Mouse (Mus musculus): ENCODE measurements around the gene Wdr26. TPM values are rescaled to one million over a fixed set of nuclear protein-coding genes. Genes with fewer than 3 reads are reported as not detected.

Wdr26 gene
- polyA plus RNA-seq, 1 experiment from 2014 or later, result 137 TPM

DNA sequence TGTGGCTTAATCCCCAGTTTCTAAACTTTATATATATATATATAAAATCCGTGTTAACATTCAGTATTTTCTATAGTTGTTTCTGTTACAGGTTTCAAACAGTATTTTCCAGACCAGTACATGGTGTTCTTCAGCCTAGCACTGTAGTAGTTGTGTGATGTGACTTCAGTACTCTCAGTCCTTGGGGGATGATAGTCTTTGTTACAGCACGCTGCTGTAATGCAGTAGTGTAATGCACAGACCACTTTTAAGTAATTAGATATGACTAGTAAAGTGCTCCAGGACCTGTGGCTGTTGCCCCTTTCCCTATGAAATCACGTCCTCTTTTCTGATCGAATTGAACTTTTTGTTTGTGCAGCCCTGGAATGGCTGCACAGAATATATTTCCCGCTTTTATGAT lies 60.3 kb downstream of the Wdr26 start:
- WGBS (ENCODE audit: missing documents), result 32% methylated on average over 5 of the region's 5 CpGs
- H3K79me2 ChIP-seq (ENCODE audit: inconsistent target), result peaks cover 48% of the 10 kb centered on the region
- H3K4me3 ChIP-seq (ENCODE audit: inconsistent target), result peak overlapping the region; percentile 39
- no peak overlapping the region for H3K27ac ChIP-seq
- 0 out of 2 replicates have a peak, but pooled peaks cover under 1% of the 10 kb centered on the region for H3K36me3 ChIP-seq (ENCODE audit: inconsistent target)

DNA sequence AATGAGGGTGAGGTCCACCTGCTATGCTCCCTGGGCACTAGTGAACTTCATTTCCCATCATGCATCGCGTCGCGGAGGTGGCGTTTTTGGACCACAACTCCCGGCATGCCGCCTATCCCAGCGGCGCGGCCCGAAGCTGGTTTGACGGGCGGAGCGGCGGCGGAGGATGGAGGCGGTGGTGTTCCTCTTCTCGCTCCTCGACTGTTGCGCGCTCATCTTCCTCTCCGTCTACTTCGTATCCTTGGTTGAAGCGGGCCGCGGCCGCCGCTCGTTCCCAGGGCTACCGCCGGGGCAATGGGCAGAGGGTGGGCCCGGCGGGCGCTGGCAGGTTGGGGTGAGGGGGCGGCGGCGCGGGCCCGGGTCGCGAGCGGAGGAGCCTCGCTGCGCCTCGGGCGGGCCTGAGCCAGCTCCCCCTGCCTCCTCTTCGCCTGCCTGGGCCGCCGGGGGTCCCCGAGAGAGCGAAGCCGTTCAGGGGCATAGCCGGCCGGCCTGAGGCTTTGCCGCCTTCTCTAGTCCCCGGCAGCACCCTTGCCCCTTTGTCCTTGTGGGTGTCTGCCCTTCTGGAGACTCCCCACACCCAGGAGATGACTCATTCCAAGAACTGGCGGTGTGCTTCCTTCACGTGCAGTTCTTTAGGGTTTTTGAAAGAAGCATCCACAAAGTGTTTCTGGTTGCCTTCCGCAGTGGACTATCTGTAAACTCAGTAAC lies 60.8 kb downstream of the Wdr26 start:
- H3K4me3 ChIP-seq (ENCODE audit: inconsistent target), result peak overlapping the region; percentile 39
- no peaks in the 10 kb centered on the region for H3K36me3 ChIP-seq (ENCODE audit: inconsistent target)
- H3K27ac ChIP-seq, result no peak overlapping the region
- WGBS (ENCODE audit: missing documents), result under 1% methylated on average over 48 of the region's 59 CpGs
- peaks cover 51% of the 10 kb centered on the region for H3K79me2 ChIP-seq (ENCODE audit: inconsistent target)

DNA sequence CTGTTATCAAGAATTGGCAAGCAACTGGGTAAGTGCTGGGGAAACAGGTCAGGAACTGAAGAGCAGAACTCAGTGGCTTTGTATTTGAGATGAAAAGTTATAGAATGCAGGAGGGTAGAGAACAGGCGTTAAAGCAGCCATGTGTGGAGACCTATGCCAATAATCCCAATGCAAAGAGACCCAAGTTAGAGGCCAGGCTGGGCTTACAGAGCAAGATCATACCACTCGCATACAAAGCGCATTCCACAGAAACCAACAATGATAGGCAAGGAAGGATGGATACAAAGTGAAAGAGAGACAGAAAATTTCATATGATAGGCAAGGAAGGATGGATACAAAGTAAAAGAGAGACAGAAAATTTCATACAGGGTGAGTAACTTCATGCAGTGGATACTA lies 61.4 kb downstream of the Wdr26 start:
- Histone ChIP-seq H3K79me2 (ENCODE audit: inconsistent target) (peaks cover 51% of the 10 kb centered on the region), H3K4me3 (ENCODE audit: inconsistent target) (no peak overlapping the region), H3K36me3 (ENCODE audit: inconsistent target) (no peaks in the 10 kb centered on the region), H3K27ac (no peak overlapping the region)
- WGBS (ENCODE audit: missing documents), result 77% methylated on average over 3 of the region's 3 CpGs

DNA sequence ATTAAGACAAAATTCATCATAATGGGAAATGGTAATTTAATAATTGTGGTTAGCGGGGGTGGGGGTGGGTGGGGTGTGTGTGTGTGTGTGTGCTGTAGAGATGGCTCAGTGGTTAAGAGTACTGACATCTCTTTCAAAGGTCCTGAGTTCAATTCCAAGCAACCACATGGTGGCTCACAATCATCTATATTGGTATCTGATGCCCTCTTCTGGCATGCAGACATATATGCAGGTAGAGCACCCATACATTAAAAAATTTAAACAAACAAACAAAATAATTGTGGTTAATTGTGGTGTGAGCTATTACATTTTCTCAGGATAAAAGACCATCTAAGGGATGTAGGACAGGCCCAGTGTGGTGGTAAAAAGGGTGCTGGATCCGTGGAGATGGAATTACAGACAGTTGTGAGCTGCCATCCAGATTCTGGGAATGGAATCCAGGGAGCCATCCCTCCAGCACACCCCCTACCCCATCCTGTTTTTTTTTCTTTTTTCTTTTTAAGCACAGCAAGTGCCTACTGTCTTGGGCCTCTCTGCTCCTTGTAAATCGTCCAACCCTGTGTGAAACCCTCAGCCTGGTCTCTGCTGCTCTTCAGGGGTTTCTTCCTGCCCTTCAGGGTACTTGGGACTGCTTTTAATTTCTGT lies 62.3 kb downstream of the Wdr26 start:
- Histone ChIP-seq H3K79me2 (ENCODE audit: inconsistent target) (peaks cover 42% of the 10 kb centered on the region), H3K36me3 (ENCODE audit: inconsistent target) (no peaks in the 10 kb centered on the region), H3K4me3 (ENCODE audit: inconsistent target) (no peak overlapping the region), H3K27ac (no peak overlapping the region)
- 77% methylated on average over 3 of the region's 3 CpGs for WGBS (ENCODE audit: missing documents)

DNA sequence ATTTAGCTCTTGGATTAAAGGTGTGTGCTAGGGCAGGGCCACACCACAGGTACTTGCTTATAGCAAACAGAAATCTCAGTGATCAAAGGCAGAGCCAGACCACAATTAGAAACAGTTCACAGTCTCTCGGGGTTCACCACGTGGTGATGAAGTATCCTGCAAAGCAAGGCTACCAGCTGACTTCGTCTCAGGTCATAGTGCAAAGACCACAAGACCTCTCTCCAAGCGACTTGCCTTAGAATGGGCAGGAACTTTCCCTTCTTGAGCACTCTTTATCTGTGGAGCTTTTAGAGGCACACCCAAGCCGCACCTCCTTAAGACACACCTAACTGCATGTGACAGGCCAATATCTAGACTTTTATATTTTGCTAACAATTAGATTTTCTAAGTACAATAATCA lies 63.3 kb downstream of the Wdr26 start:
- H3K27ac ChIP-seq, result no peak overlapping the region
- H3K4me3 ChIP-seq (ENCODE audit: inconsistent target), result no peak overlapping the region
- no peaks in the 10 kb centered on the region for H3K36me3 ChIP-seq (ENCODE audit: inconsistent target)
- peaks cover 36% of the 10 kb centered on the region for H3K79me2 ChIP-seq (ENCODE audit: inconsistent target)
- WGBS (ENCODE audit: missing documents), result 88% methylated on average over 5 of the region's 5 CpGs

DNA sequence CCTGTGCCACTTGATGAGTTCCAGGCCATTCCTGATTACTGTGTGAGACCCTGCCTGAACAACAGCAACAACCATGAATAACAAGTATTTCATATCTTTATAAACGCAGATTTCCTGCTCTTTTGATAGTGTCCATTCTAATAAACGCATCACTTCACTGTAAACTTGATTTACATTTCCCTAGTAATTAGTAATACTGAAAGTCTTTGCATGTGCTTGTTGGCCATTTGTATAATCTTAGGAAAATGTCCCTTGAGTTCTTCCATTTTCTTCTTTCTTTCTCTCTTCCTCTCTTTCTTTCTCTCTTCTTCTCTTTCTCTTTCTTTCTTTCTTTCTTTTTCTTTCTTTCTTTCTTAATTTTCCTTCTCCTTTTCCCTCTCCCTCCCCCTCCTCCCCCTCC lies 65.6 kb downstream of the Wdr26 start:
- WGBS (ENCODE audit: missing documents), result 97% methylated on average over 2 of the region's 2 CpGs

DNA sequence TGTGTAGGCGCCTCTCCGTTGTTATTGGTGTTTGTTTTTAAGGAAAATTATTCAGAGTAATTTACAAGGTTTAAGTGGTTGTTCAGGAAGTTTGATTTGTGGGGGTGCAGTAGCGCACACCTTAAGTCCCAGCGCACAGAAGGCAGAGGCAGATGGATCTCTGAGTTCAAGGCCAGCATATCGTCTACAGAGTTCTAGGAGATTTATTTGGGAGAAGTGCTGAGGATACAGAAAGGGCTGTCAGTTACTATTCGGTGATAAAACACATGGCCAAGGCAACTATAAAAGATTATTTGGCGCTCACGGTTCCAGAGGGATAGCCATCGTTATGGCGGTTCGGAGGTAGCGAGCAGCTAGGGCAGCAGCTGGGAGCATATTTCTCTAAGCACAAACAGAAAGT lies 66.8 kb downstream of the Wdr26 start:
- H3K27ac ChIP-seq, result peak overlapping the region; percentile 55
- 13% methylated on average over 12 of the region's 12 CpGs for WGBS (ENCODE audit: missing documents)

More for the DNA sequence above, 65.6 kb downstream of the Wdr26 start:
- H3K4me3 ChIP-seq (ENCODE audit: inconsistent target), result no peak overlapping the region
- H3K27ac ChIP-seq, result no peak overlapping the region
- peaks cover 25% of the 10 kb centered on the region for H3K79me2 ChIP-seq (ENCODE audit: inconsistent target)
- H3K36me3 ChIP-seq (ENCODE audit: inconsistent target), result no peaks in the 10 kb centered on the region

DNA sequence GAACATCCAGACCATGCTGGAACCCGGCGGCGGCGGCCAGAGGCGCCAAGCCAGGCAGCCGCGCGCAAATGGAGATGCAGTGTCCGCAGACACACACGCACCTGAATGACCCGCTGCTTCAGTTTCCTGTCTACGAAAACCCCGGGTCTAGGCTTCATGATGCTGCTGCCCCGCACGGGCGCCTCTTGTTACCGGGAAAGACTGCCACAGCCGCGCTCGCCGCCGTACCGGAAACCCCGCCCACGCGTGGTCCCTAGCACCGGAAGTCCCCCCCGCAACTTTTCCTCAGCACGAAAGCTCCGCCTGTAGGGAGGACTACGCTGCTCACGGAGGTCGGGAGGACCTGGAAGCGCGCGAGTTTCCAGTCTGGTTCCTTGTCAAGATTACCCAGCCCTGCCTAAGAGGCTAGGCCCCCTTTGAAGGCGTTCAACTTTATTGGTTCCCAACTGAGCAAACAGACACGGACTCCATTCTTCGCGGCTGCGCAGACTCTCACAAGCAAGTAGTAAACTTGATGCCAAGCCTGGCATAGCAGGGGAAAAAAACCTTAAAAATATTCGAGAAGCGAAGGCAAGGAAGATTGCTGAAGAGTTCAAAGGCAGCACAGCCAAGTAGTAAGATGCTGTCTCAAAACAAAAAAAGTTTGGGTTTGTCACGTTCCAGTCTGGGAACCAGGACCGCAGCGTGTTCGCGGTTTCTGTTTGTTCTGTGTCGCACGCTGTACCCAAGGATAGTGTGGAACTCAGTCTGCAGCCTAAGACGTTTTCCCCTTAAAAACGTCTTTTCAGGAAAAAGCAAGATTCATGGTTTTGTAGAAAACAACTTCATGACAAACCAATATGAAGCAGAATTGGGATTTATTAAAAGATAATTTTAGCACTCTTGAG lies 67.6 kb downstream of the Wdr26 start, which contains the start of the genes Nvl and Cnih4:
Gene Nvl (minus strand): TSS at position 255 of the 887 bp plus-strand sequence.
Gene Cnih4 (plus strand): TSS at position 744 of the 887 bp plus-strand sequence.
- peak within 1 kb of the TSS; percentile 55 for H3K27ac ChIP-seq
- H3K36me3 ChIP-seq (ENCODE audit: inconsistent target), result peaks cover 19% of the 10 kb centered on the region
- peak within 1 kb of the TSS; percentile 66 for H3K4me3 ChIP-seq (ENCODE audit: inconsistent target)
- under 1% methylated on average over 52 of the region's 52 CpGs for WGBS (ENCODE audit: missing documents)
- peaks cover 25% of the 10 kb centered on the region for H3K79me2 ChIP-seq (ENCODE audit: inconsistent target)

More for the DNA sequence above, 66.8 kb downstream of the Wdr26 start:
- Histone ChIP-seq H3K36me3 (ENCODE audit: inconsistent target) (peaks cover 11% of the 10 kb centered on the region; the same call in 1 of the 2 replicates), H3K79me2 (ENCODE audit: inconsistent target) (peaks cover 25% of the 10 kb centered on the region), H3K4me3 (ENCODE audit: inconsistent target) (peak overlapping the region; percentile 66)

DNA sequence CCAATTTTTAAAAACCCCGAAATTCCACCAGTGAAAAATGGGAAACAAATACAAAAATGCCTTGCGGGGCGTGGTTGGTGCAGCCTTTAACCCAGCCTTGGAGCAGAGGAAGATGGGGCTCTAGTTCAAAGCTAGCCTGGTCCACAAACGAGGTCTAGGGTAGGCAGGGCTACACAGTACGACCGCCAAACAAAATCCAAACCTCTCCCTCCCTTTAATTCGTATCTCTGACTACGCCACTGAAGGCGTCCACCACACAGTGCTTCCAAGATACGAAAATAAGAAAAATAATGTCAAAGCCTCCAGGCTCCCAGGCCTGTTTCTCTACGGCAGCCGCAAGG lies 68.2 kb downstream of the Wdr26 start:
- Histone ChIP-seq H3K27ac (peak overlapping the region; percentile 55), H3K4me3 (ENCODE audit: inconsistent target) (peak overlapping the region; percentile 66), H3K79me2 (ENCODE audit: inconsistent target) (peaks cover 25% of the 10 kb centered on the region), H3K36me3 (ENCODE audit: inconsistent target) (peaks cover 24% of the 10 kb centered on the region)
- WGBS (ENCODE audit: missing documents), result 0% methylated on average over 12 of the region's 12 CpGs

DNA sequence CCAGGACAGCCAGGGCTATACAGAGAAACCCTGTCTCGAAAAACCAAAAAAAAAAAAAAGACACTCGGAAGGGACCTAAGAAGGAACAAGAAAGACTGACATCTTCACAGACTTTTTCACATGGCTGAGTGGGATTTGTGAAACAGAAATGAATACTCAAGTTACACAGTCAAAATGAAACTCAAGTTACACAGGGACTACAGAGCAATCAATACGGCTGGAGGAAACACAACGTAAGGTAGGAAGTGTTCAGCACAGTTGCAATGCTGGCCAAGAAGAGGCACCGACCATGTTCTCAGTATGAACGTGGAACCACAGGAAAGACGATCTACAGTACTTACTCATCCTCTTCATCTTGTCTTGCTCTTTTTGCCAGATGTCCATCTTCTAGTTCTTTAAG lies 73.1 kb downstream of the Wdr26 start:
- Histone ChIP-seq H3K79me2 (ENCODE audit: inconsistent target) (peaks cover 15% of the 10 kb centered on the region), H3K27ac (no peak overlapping the region), H3K36me3 (ENCODE audit: inconsistent target) (peaks cover 50% of the 10 kb centered on the region), H3K4me3 (ENCODE audit: inconsistent target) (no peak overlapping the region)
- WGBS (ENCODE audit: missing documents), result 87% methylated on average over 7 of the region's 7 CpGs

DNA sequence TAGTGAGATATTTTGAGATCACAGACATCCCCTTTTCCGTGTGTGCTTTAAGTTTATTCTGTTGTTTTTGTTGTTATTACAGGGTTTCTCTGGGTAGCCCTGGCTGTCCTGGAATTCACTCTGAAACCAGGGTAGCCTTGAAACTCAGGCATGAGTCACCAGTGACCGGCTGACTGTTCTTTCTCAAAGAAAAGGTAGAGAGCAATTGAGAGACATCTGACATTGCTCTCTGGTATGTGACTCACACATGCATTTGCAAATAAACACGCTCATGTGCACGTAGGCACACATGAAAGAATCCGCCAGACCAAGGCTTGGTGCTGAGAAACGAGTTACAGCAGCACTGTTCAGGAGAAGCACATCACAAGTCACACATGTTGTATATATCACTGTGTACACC lies 79.9 kb downstream of the Wdr26 start:
- WGBS (ENCODE audit: missing documents), result 92% methylated on average over 6 of the region's 6 CpGs
- H3K79me2 ChIP-seq (ENCODE audit: inconsistent target), result no peaks in the 10 kb centered on the region
- H3K4me3 ChIP-seq (ENCODE audit: inconsistent target), result no peak overlapping the region
- no peak overlapping the region for H3K27ac ChIP-seq
- H3K36me3 ChIP-seq (ENCODE audit: inconsistent target), result peaks cover 64% of the 10 kb centered on the region

DNA sequence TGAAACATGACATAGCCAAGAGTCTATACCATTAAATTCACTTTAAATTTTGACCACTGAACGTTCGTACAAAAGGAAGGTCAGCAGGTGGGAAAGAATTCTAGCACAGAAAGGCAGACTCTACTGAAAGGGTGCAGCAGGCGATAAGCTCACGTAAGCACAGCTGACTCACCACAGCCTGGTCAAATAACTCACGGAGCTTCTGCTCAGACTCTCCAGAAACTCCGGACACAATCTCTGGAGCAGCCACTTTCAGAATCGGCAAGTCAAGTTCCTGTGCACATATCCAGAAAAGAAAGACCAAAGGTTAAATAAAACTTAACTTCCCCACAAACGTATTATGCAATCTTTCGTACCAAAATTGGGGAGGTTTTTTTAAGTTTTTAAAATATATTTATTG lies 85.0 kb downstream of the Wdr26 start:
- H3K27ac ChIP-seq, result no peak overlapping the region
- peaks cover 56% of the 10 kb centered on the region for H3K36me3 ChIP-seq (ENCODE audit: inconsistent target)
- no peak overlapping the region for H3K4me3 ChIP-seq (ENCODE audit: inconsistent target)
- H3K79me2 ChIP-seq (ENCODE audit: inconsistent target), result no peaks in the 10 kb centered on the region
- 66% methylated on average over 9 of the region's 9 CpGs for WGBS (ENCODE audit: missing documents)

DNA sequence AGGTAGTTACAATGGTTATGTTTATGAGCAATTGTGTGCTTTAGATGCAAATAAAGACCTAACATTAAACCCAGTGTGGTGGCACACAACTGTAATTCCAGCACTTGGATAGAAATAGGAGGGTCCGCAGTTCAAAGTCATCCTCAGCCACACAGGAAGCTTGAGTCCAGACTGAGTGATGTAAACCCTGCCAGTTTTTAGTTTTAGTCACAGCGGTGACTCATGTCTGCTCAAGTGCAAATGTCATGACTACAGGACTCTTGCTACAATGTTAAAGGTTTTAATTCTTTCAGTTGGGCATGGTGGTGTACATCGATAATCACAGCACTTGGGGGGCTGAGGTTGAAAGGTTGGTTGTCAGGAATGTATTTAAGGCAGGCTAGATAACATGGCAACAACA lies 85.9 kb downstream of the Wdr26 start:
- Histone ChIP-seq H3K36me3 (ENCODE audit: inconsistent target) (peaks cover 54% of the 10 kb centered on the region), H3K27ac (no peak overlapping the region), H3K4me3 (ENCODE audit: inconsistent target) (no peak overlapping the region), H3K79me2 (ENCODE audit: inconsistent target) (no peaks in the 10 kb centered on the region)
- WGBS (ENCODE audit: missing documents), result 90% methylated on average over 3 of the region's 3 CpGs

DNA sequence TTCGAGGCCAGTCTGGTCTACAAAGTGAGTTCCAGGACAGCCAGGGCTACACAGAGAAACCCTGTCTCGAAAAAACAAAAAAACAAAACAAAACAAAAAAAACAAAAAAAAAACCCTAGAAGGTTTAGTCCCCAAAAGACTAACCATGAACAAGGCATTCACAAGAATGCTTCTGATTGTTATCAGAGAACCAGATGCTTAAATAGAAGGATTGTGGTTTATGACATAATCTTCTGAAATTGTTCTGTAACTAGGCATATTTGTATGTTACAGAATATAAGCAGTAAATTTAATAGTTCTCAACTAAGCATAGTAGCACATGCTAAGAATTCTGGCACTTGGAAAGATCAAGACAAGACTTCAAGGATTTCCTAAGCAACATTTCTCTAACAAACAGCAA lies 87.7 kb downstream of the Wdr26 start:
- 89% methylated on average over 1 of the region's 2 CpGs for WGBS (ENCODE audit: missing documents)
- H3K79me2 ChIP-seq (ENCODE audit: inconsistent target), result no peaks in the 10 kb centered on the region

More for the DNA sequence above, 87.7 kb downstream of the Wdr26 start:
- Histone ChIP-seq H3K36me3 (ENCODE audit: inconsistent target) (peaks cover 43% of the 10 kb centered on the region; the same call in 1 of the 2 replicates), H3K4me3 (ENCODE audit: inconsistent target) (no peak overlapping the region), H3K27ac (no peak overlapping the region)
